Mouse (Mus musculus): Measurements from ENCODE around the gene Slc17a2.

- TF ChIP-seq EP300 (IDR thresholded peaks at IDR 0.05) (no peak), CTCF (IDR thresholded peaks at IDR 0.05) (no peak)
Measured at GRCm38 (mm10) chr13:23856401-23856800, 49.6 kb downstream of the Slc17a2 start.
